Mouse (Mus musculus) neural tube, embryonic 11.5 days (tissue): ENCODE measurements around the gene Lurap1. TPM values are rescaled to one million over a fixed set of nuclear protein-coding genes. Genes with fewer than 3 reads are reported as not detected.

Source experiments
- ATAC-seq: fragments of 200-750 bp; cut with Nextera tagmentation; 2 replicates; pipeline ENCODE4 v1.8.0; 2017; ENCODE audit warnings: moderate number of reproducible peaks, mild to moderate bottlenecking, moderate TSS enrichment, moderate library complexity; ENCODE audit not compliant: insufficient read depth, low FRiP score, low TSS enrichment
- DNase-seq: peaks from one replicate; pipeline ENCODE4 v3.0.0-alpha.2; 2015; ENCODE audit warnings: low spot score
- H3K27ac ChIP-seq: fragments of 300-500 bp; sonication (generic); 2 replicates; pipeline ENCODE4 v1.5.1; 2014; ENCODE audit warnings: low read depth, mild to moderate bottlenecking, low read length
- H3K27me3 ChIP-seq: fragments of 300-500 bp; sonication (generic); 2 replicates; pipeline ENCODE4 v1.6.1; 2014; ENCODE audit warnings: mild to moderate bottlenecking, low read length, mixed read lengths; ENCODE audit not compliant: control insufficient read depth, insufficient read depth
- H3K36me3 ChIP-seq: fragments of 300-500 bp; sonication (generic); 2 replicates; pipeline ENCODE4 v1.6.1; 2014; ENCODE audit warnings: mild to moderate bottlenecking, low read length, moderate library complexity, mixed read lengths; ENCODE audit not compliant: control insufficient read depth, insufficient read depth
- H3K4me1 ChIP-seq: fragments of 300-500 bp; sonication (generic); 2 replicates; pipeline ENCODE4 v1.6.1; 2014; ENCODE audit warnings: low read length, mixed read lengths; ENCODE audit not compliant: control insufficient read depth, insufficient read depth
- H3K4me2 ChIP-seq: fragments of 300-500 bp; sonication (generic); 2 replicates; pipeline ENCODE4 v1.6.1; 2014; ENCODE audit warnings: low read depth, mild to moderate bottlenecking, moderate library complexity
- H3K4me3 ChIP-seq: fragments of 300-500 bp; sonication (generic); 2 replicates; pipeline ENCODE4 v1.5.1; 2014; ENCODE audit warnings: low read depth, low read length
- H3K9ac ChIP-seq: fragments of 300-500 bp; sonication (generic); 2 replicates; pipeline ENCODE4 v1.6.1; 2014; ENCODE audit warnings: mild to moderate bottlenecking, low read length
- H3K9me3 ChIP-seq: fragments of 300-500 bp; sonication (generic); 2 replicates; pipeline ENCODE4 v1.6.1; 2016; ENCODE audit warnings: low read length; ENCODE audit not compliant: control insufficient read depth
- WGBS: fragments of 180-500 bp; shearing (Covaris S2); extraction: QIAGEN DNeasy Blood & Tissue Kit; methylation state at CpG from one replicate; pipeline ENCODE4 v1.1.7; 2014; 5-methylcytosine and 5-hydroxymethylcytosine counted together
- polyA plus RNA-seq: library from polyadenylated mRNA; unstranded; fragments of >200 nt; fragmentation: Nextera tagmentation; extraction: Ambion mirVana; gene quantifications from 2 replicates; pipeline ENCODE4 v1.2.1, GENCODE M21; 2014

Gene Lurap1
- polyA plus RNA-seq, 1 experiment from 2014 or later, result 1.4 TPM

DNA sequence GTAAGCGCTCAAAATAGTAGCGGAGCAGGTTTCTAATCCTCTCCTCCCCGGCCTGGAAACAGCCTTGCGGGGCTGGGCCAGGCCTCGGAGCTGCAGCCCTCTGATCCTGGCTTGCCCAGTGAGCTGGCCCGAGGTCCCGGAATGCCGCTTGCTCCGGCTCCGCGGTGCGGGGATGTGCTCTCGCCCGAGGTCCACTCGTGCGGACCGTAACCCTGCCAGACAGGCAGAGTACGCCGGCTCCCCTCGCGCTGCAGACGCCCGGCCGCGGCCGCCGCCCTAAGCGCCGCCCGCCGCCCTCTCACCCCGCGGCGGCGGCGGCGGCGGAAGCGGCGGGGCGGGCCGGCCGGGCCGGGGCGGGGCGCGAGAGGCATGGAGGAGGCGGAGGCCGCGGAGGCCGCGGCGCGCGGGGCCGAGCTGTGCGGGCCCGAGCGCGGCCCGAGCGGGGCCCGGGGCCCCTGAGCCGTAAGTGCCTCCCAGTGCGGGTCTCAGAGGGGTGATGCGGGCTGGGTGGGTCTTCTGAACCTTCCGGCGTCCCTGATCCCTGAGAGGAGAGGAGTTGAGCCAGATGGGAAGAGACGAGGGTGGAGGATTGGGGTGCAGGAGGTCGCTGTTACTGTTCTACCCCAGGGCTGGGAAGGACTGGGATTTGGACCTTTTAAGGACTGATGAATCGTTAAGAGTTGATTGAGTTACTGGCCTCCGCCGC lies 829 bp downstream of the Lurap1 start:
- Histone ChIP-seq H3K9ac (peak overlapping the region; percentile 85), H3K4me1 (peaks cover 7% of the 10 kb centered on the region), H3K9me3 (no peaks in the 10 kb centered on the region), H3K27me3 (no peaks in the 10 kb centered on the region), H3K27ac (peak overlapping the region; percentile 80), H3K4me3 (peak overlapping the region; percentile 56), H3K36me3 (peaks cover 8% of the 10 kb centered on the region), H3K4me2 (peak overlapping the region; percentile 76)
- ATAC-seq (peak; percentile 89), DNase-seq (peak; percentile 81)
- under 1% methylated on average over 43 of the region's 73 CpGs for WGBS

DNA sequence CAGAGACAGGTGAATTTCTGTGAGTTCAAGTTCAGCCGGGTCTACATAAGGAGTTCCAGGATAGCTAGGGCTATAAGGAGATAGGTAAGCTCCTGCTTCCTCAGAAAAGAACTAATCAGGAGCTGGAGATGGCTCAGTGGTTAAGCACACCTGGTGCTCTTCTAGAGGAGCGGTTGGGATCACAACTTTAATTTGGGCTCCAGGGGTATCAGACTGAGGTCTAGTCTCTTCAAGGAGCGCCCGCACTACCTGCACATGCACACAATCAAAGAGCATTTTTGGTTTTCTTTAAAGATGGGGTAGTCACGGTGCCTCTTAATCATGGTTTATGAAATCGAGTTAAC lies 1.4 kb downstream of the Lurap1 start:
- no peaks in the 10 kb centered on the region for H3K27me3 ChIP-seq
- peaks cover 7% of the 10 kb centered on the region for H3K4me1 ChIP-seq
- 22% methylated on average over 6 of the region's 6 CpGs for WGBS
- peak overlapping the region; percentile 85 for H3K9ac ChIP-seq
- peaks cover 6% of the 10 kb centered on the region for H3K36me3 ChIP-seq
- H3K4me3 ChIP-seq, result peak overlapping the region; percentile 56
- H3K27ac ChIP-seq, result peak overlapping the region; percentile 80; the same call in 1 of the 2 replicates
- H3K4me2 ChIP-seq, result peak overlapping the region; percentile 76
- no peaks in the 10 kb centered on the region for H3K9me3 ChIP-seq
- DNase-seq (no peak), ATAC-seq (peak; percentile 24; the same call in 1 of the 2 replicates)

DNA sequence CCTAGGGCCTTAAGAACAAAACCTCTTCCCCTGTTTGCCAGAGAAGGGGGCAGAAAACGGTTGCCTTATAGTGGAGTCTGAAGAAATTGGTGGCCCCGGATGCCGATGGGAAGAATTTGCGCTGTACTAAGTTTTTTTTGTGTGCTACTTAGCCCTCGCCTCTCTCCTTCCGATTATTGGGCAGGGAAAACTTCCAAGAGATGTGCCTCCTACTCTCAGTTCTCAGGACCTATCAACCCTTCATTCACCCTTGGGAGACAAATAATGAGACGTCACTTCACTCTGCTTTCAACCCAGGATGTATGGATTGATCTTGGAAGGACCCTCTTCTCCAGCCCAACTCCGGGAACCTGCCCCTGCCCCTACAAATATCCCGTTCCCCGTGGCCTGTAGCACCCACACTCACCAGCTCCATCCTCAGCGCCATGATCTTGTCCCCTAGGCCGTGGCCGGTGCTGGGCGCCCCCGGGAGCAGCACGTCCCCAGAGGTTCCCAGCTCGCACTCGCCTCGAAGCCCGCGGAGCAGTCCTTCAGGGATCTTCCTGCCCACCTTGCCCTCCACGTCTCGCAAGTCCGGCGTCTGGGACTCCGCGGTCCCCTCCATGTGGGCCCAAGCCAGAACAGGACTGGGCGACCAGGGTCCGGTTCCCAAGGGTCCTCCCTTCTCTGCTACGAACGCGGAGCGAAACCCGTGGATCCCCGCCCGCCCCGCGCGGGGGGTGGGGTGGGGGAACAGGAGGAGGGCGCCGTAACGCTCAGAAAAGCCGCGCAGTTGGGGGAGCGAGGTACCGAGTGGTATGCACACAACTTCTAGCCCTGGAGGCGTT lies 7.0 kb downstream of the Lurap1 start:
- no peak overlapping the region for H3K27ac ChIP-seq

GRCm38 (mm10) chr4:116143317-116143811 lies 7.8 kb downstream of the Lurap1 start:
- Histone ChIP-seq H3K27ac (no peak overlapping the region), H3K4me3 (peak overlapping the region; percentile 60; the same call in 1 of the 2 replicates), H3K4me2 (peak overlapping the region; percentile 95), H3K4me1 (peaks cover 4% of the 10 kb centered on the region; the same call in 1 of the 2 replicates), H3K9ac (no peak overlapping the region), H3K27me3 (no peaks in the 10 kb centered on the region), H3K9me3 (no peaks in the 10 kb centered on the region), H3K36me3 (no peaks in the 10 kb centered on the region)
- 9% methylated on average over 7 of the region's 7 CpGs for WGBS
- ATAC-seq (no peak), DNase-seq (no peak)

More for the DNA sequence above, 7.0 kb downstream of the Lurap1 start:
- Histone ChIP-seq H3K36me3 (no peaks in the 10 kb centered on the region), H3K27me3 (no peaks in the 10 kb centered on the region), H3K9me3 (no peaks in the 10 kb centered on the region), H3K9ac (peak overlapping the region; percentile 68), H3K4me1 (peaks cover 4% of the 10 kb centered on the region; the same call in 1 of the 2 replicates), H3K4me2 (peak overlapping the region; percentile 95), H3K4me3 (peak overlapping the region; percentile 60)
- peak; percentile 35; the same call in 1 of the 2 replicates for ATAC-seq
- WGBS, result under 1% methylated on average over 40 of the region's 47 CpGs
- DNase-seq, result peak; percentile 60

DNA sequence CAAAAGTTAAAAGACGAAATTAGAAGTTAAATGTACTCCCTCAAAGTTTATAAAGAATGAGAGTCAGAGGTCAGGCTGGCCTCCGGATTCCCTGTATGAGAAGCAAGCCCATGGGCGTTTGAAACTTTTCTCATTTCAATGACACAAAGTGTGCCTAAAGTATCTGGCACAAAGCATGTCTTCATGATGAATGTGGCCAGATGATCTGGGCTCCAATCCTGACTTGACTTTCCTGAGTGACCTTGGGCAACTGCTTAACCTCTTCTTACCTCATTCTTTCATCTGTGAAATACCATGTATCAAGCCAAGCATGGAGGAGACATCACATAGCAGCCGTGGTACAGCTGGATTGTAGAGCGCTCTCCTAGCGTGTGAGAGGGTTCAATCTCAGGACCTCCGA lies 8.9 kb downstream of the Lurap1 start:
- no peaks in the 10 kb centered on the region for H3K27me3 ChIP-seq
- DNase-seq (no peak), ATAC-seq (no peak)
- no peak overlapping the region for H3K9ac ChIP-seq
- H3K9me3 ChIP-seq, result no peaks in the 10 kb centered on the region
- no peak overlapping the region for H3K4me3 ChIP-seq
- peaks cover 4% of the 10 kb centered on the region; the same call in 1 of the 2 replicates for H3K4me1 ChIP-seq
- no peaks in the 10 kb centered on the region for H3K36me3 ChIP-seq
- H3K27ac ChIP-seq, result no peak overlapping the region
- 79% methylated on average over 7 of the region's 7 CpGs for WGBS
- no peak overlapping the region for H3K4me2 ChIP-seq

DNA sequence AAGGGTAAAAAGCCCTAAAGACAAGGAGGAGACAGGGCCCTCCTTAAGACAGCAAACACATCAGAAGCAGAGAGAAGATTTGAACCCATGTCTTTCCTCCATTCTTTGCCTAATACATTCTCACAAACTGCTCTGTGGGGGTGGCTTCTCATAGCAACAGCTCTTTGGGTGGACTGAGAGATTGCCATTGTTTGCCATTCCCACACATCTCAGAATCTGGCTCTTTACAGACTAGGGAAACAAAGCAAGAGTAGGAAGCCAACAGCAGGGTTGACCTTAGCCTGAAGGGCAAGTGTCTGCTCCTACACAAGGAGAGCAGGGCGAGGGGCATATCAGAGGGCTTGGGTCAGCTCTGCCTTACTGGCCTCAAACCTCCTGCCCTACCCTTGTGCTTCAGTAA lies 9.4 kb downstream of the Lurap1 start:
- Histone ChIP-seq H3K4me1 (peaks cover 4% of the 10 kb centered on the region; the same call in 1 of the 2 replicates), H3K27me3 (no peaks in the 10 kb centered on the region), H3K9ac (no peak overlapping the region), H3K9me3 (no peaks in the 10 kb centered on the region), H3K27ac (no peak overlapping the region), H3K4me2 (no peak overlapping the region), H3K36me3 (no peaks in the 10 kb centered on the region), H3K4me3 (no peak overlapping the region)
- WGBS, result 78% methylated on average over 1 of the region's 1 CpGs
- ATAC-seq, result no peak
- DNase-seq, result no peak

DNA sequence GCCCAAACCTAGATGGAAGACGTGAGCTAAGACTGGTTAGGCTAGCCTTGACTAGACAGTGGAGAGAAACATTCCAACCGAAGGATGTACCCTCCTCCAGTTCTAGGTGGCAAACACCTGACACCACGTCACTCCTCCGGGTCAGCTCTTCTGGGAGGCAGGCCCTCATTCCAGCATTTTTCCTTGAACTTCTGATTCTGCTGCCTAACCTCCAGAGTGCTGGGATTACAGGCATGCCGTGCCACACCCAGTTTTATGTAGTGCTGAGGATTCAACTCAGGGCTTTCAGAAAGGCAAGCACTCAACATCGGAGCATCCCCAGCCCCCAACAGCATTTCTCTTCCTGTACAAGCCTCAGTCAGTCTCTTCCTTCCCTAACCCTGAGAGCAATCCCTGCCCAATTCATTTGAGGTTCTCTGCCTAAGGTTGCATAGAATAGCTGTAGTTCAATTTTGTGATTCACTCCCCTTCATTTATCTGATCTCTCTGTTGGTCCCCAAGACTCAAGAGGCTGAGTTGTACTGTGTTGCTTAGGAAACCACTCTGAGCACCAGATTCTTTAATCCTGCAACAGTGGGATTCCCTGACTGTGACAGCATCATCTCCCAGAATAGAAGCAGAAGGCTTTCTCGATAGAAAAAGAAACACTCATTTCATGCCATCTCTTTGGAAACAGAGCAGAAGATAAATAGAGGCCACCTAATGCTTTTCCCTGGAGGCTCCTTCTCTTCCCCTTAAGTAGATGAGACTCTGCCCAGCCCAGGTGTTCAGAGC lies 10.2 kb downstream of the Lurap1 start:
- Histone ChIP-seq H3K4me1 (peaks cover 4% of the 10 kb centered on the region; the same call in 1 of the 2 replicates), H3K9ac (no peak overlapping the region), H3K27ac (no peak overlapping the region), H3K4me2 (no peak overlapping the region), H3K9me3 (no peaks in the 10 kb centered on the region), H3K27me3 (no peaks in the 10 kb centered on the region), H3K36me3 (no peaks in the 10 kb centered on the region), H3K4me3 (no peak overlapping the region)
- DNase-seq (no peak), ATAC-seq (no peak)
- 82% methylated on average over 7 of the region's 7 CpGs for WGBS

- Histone ChIP-seq H3K4me3 (no peak overlapping the region), H3K4me2 (no peak overlapping the region), H3K36me3 (no peaks in the 10 kb centered on the region), H3K4me1 (no peaks in the 10 kb centered on the region), H3K27me3 (no peaks in the 10 kb centered on the region), H3K9me3 (no peaks in the 10 kb centered on the region), H3K27ac (no peak overlapping the region), H3K9ac (no peak overlapping the region)
- ATAC-seq (no peak), DNase-seq (no peak)
- 58% methylated on average over 13 of the region's 13 CpGs for WGBS
Observed at GRCm38 (mm10) chr4:116137421-116137996, 13.6 kb downstream of the Lurap1 start.
